Mouse (Mus musculus) intestine, embryonic 16.5 days (tissue): ENCODE data around the gene AI481877. TPM values are rescaled to one million over a fixed set of nuclear protein-coding genes. Genes with fewer than 3 reads are reported as not detected.
A peak's percentile ranks its signal among the peaks of the same experiment; 100 is the strongest.

Experiments used
- ATAC-seq: fragments of 200-750 bp; cut with Nextera tagmentation; 2 replicates; pipeline ENCODE4 v1.8.0; 2017; ENCODE audit warnings: moderate TSS enrichment, moderate library complexity
- H3K27ac ChIP-seq: fragments of 300-500 bp; sonication (generic); 2 replicates; pipeline ENCODE4 v1.5.1; 2014; ENCODE audit warnings: mild to moderate bottlenecking, low read length
- H3K27me3 ChIP-seq: fragments of 300-500 bp; sonication (generic); replicated peaks from 2 replicates; pipeline ENCODE4 v1.6.1; 2014; ENCODE audit warnings: low read length, control low read depth, mixed read lengths; ENCODE audit not compliant: control insufficient read depth, insufficient read depth
- H3K36me3 ChIP-seq: fragments of 300-500 bp; sonication (generic); 2 replicates; pipeline ENCODE4 v1.6.1; 2014; ENCODE audit warnings: low read length, control low read depth; ENCODE audit not compliant: control insufficient read depth, insufficient read depth
- H3K4me1 ChIP-seq: fragments of 300-500 bp; sonication (generic); 2 replicates; pipeline ENCODE4 v1.6.1; 2014; ENCODE audit warnings: low read length, control low read depth, mixed read lengths; ENCODE audit not compliant: control insufficient read depth, insufficient read depth
- H3K4me2 ChIP-seq: fragments of 300-500 bp; sonication (generic); 2 replicates; pipeline ENCODE4 v1.6.1; 2014; ENCODE audit warnings: low read depth, low read length, control low read depth
- H3K4me3 ChIP-seq: fragments of 300-500 bp; sonication (generic); 2 replicates; pipeline ENCODE4 v1.5.1; 2014; ENCODE audit warnings: mild to moderate bottlenecking, low read length
- H3K9ac ChIP-seq: fragments of 300-500 bp; sonication (generic); 2 replicates; pipeline ENCODE4 v1.6.1; 2014; ENCODE audit warnings: low read depth, low read length
- H3K9me3 ChIP-seq: fragments of 300-500 bp; sonication (generic); 2 replicates; pipeline ENCODE4 v1.6.1; 2016; ENCODE audit warnings: low read length, control low read depth; ENCODE audit not compliant: control insufficient read depth
- WGBS: fragments of 180-500 bp; shearing (Covaris S2); extraction: QIAGEN DNeasy Blood & Tissue Kit; methylation state at CpG from one replicate; pipeline ENCODE4 v1.1.7; 2014; 5-methylcytosine and 5-hydroxymethylcytosine counted together
- polyA plus RNA-seq: library from polyadenylated mRNA; unstranded; fragments of >200 nt; fragmentation: Nextera tagmentation; extraction: Ambion mirVana; gene quantifications from 2 replicates; pipeline ENCODE4 v1.2.1, GENCODE M21; 2015

Gene AI481877
- polyA plus RNA-seq, 1 experiment from 2014 or later, result not detected

GRCm38 (mm10) chr4:59172616-59173015 is 33.8 kb upstream of the AI481877 start:
- Histone ChIP-seq H3K9ac (no peak overlapping the region), H3K27ac (no peak overlapping the region), H3K4me3 (no peak overlapping the region), H3K27me3 (no peaks in the 10 kb centered on the region), H3K36me3 (no peaks in the 10 kb centered on the region), H3K4me1 (no peaks in the 10 kb centered on the region), H3K4me2 (no peak overlapping the region), H3K9me3 (no peaks in the 10 kb centered on the region)
- 74% methylated on average over 2 of the region's 2 CpGs for WGBS
- ATAC-seq, result no peak

GRCm38 (mm10) chr4:59169981-59170380 is 31.2 kb upstream of the AI481877 start:
- no peaks in the 10 kb centered on the region for H3K9me3 ChIP-seq
- H3K27me3 ChIP-seq, result no peaks in the 10 kb centered on the region
- WGBS, result 84% methylated on average over 5 of the region's 5 CpGs
- no peak overlapping the region for H3K4me3 ChIP-seq
- H3K27ac ChIP-seq, result no peak overlapping the region
- H3K4me2 ChIP-seq, result no peak overlapping the region
- no peak overlapping the region for H3K9ac ChIP-seq
- H3K4me1 ChIP-seq, result no peaks in the 10 kb centered on the region
- ATAC-seq, result no peak
- no peaks in the 10 kb centered on the region for H3K36me3 ChIP-seq

GRCm38 (mm10) chr4:59167251-59167847 is 28.6 kb upstream of the AI481877 start:
- Histone ChIP-seq H3K27me3 (no peaks in the 10 kb centered on the region), H3K36me3 (no peaks in the 10 kb centered on the region), H3K9me3 (no peaks in the 10 kb centered on the region), H3K4me1 (no peaks in the 10 kb centered on the region), H3K4me2 (no peak overlapping the region), H3K27ac (no peak overlapping the region), H3K4me3 (no peak overlapping the region), H3K9ac (no peak overlapping the region)
- no peak for ATAC-seq
- 93% methylated on average over 2 of the region's 2 CpGs for WGBS

GRCm38 (mm10) chr4:59164034-59164433 is 25.3 kb upstream of the AI481877 start:
- WGBS, result 61% methylated on average over 2 of the region's 2 CpGs
- H3K4me1 ChIP-seq, result no peaks in the 10 kb centered on the region
- no peaks in the 10 kb centered on the region for H3K27me3 ChIP-seq
- H3K36me3 ChIP-seq, result no peaks in the 10 kb centered on the region
- no peak overlapping the region for H3K27ac ChIP-seq
- no peak overlapping the region for H3K9ac ChIP-seq
- H3K4me3 ChIP-seq, result no peak overlapping the region
- ATAC-seq, result no peak
- H3K4me2 ChIP-seq, result no peak overlapping the region
- no peaks in the 10 kb centered on the region for H3K9me3 ChIP-seq

GRCm38 (mm10) chr4:59160959-59161670 is 22.3 kb upstream of the AI481877 start:
- H3K4me2 ChIP-seq, result no peak overlapping the region
- ATAC-seq, result no peak
- no peak overlapping the region for H3K27ac ChIP-seq
- no peak overlapping the region for H3K9ac ChIP-seq
- no peaks in the 10 kb centered on the region for H3K36me3 ChIP-seq
- H3K27me3 ChIP-seq, result no peaks in the 10 kb centered on the region
- no peaks in the 10 kb centered on the region for H3K4me1 ChIP-seq
- no peak overlapping the region for H3K4me3 ChIP-seq
- no peaks in the 10 kb centered on the region for H3K9me3 ChIP-seq
- 54% methylated on average over 8 of the region's 8 CpGs for WGBS

GRCm38 (mm10) chr4:59160289-59160688 is 21.5 kb upstream of the AI481877 start:
- Histone ChIP-seq H3K27ac (no peak overlapping the region), H3K4me3 (no peak overlapping the region), H3K4me1 (no peaks in the 10 kb centered on the region), H3K9me3 (no peaks in the 10 kb centered on the region), H3K27me3 (no peaks in the 10 kb centered on the region), H3K4me2 (no peak overlapping the region), H3K36me3 (no peaks in the 10 kb centered on the region), H3K9ac (no peak overlapping the region)
- WGBS, result 81% methylated on average over 5 of the region's 5 CpGs
- no peak for ATAC-seq

GRCm38 (mm10) chr4:59157654-59158053 is 18.9 kb upstream of the AI481877 start:
- Histone ChIP-seq H3K4me1 (no peaks in the 10 kb centered on the region), H3K9ac (no peak overlapping the region), H3K27me3 (no peaks in the 10 kb centered on the region), H3K9me3 (no peaks in the 10 kb centered on the region), H3K27ac (no peak overlapping the region), H3K36me3 (no peaks in the 10 kb centered on the region), H3K4me3 (no peak overlapping the region), H3K4me2 (no peak overlapping the region)
- WGBS, result 70% methylated on average over 2 of the region's 2 CpGs
- ATAC-seq, result no peak

GRCm38 (mm10) chr4:59156897-59157592 is 18.3 kb upstream of the AI481877 start:
- H3K4me3 ChIP-seq, result no peak overlapping the region
- H3K4me1 ChIP-seq, result no peaks in the 10 kb centered on the region
- H3K4me2 ChIP-seq, result no peak overlapping the region
- ATAC-seq, result 0 out of 2 replicates have a peak, but pooled peaks have one; percentile 33
- 31% methylated on average over 7 of the region's 7 CpGs for WGBS
- H3K9me3 ChIP-seq, result no peaks in the 10 kb centered on the region
- no peak overlapping the region for H3K27ac ChIP-seq
- no peaks in the 10 kb centered on the region for H3K27me3 ChIP-seq
- H3K36me3 ChIP-seq, result no peaks in the 10 kb centered on the region
- no peak overlapping the region for H3K9ac ChIP-seq

- ATAC-seq, result no peak
- no peaks in the 10 kb centered on the region for H3K27me3 ChIP-seq
- H3K9ac ChIP-seq, result no peak overlapping the region
- H3K4me1 ChIP-seq, result no peaks in the 10 kb centered on the region
- 54% methylated on average over 1 of the region's 1 CpGs for WGBS
- H3K4me2 ChIP-seq, result no peak overlapping the region
- no peak overlapping the region for H3K4me3 ChIP-seq
- H3K27ac ChIP-seq, result no peak overlapping the region
- no peaks in the 10 kb centered on the region for H3K9me3 ChIP-seq
- H3K36me3 ChIP-seq, result no peaks in the 10 kb centered on the region
These were observed 13.2 kb upstream of the AI481877 start for GRCm38 (mm10) chr4:59151953-59152352.
